Mouse (Mus musculus) brain, embryonic 14.5 days (tissue): ENCODE results near the gene Vcam1. TPM values are rescaled to one million over a fixed set of nuclear protein-coding genes. Genes with fewer than 3 reads are reported as not detected.

Experiments
- DNase-seq: peaks from one replicate; pipeline ENCODE4 v3.0.0-alpha.2; 2011; ENCODE audit warnings: low read depth
- CTCF ChIP-seq: fragments of 200-500 bp; IDR thresholded peaks from 2 replicates; pipeline ENCODE4 v1.5.1; 2012; ENCODE audit warnings: inconsistent platforms, mild to moderate bottlenecking, moderate library complexity, borderline replicate concordance; ENCODE audit not compliant: insufficient read depth, insufficient read length; ENCODE audit errors: extremely low read depth
- polyA plus RNA-seq: library from polyadenylated mRNA; depleted of rRNA; stranded (reverse); fragments of >200 nt; gene quantifications from 2 replicates; pipeline ENCODE4 v1.2.3, GENCODE M21; 2012; rRNA removed

The Vcam1 gene
- polyA plus RNA-seq, 1 experiment, result 22.8 TPM

GRCm38 (mm10) chr3:116060320-116060719 lies 69.2 kb downstream of the Vcam1 start:
- peak; percentile 56 for DNase-seq
- TF ChIP-seq CTCF, result no peak

Other genes starting within 250 kb of the Vcam1 start
- gene Dph5, start 241.9 kb downstream of the Vcam1 start, polyA plus RNA-seq, result 11.7 and 12.7 TPM in 2 replicates
- gene Slc30a7, start 122.3 kb downstream of the Vcam1 start, polyA plus RNA-seq, result 21.8 and 26.4 TPM in 2 replicates
- 8.6 and 12.5 TPM in 2 replicates for gene Extl2, start 122.2 kb downstream of the Vcam1 start, polyA plus RNA-seq
- 7.9 and 10.2 TPM in 2 replicates for gene Gpr88, start 123.8 kb upstream of the Vcam1 start, polyA plus RNA-seq